Mouse (Mus musculus): ENCODE data around the gene Cntn3. TPM values are rescaled to one million over a fixed set of nuclear protein-coding genes. Genes with fewer than 3 reads are reported as not detected.

Gene Cntn3
- polyA plus RNA-seq, 1 experiment: not detected

DNA sequence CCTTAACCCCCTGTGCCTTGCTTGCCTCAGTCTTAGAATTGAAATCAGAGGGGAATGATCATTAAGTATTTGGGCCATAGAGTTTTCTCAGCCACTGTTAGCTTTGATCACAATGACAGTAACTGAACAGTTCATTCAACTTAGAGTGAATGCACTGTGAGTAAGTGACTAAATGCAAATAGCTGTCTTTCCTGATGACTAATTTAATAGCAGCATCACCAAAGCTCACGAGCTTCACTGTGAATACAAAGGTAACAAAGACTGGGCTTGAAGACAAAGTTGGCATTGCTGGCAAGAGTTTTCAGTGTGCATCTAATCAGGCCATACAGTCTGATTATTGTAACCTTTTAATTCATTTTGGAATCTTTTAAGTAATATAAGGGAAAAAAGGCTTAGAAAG lies 386.6 kb downstream of the Cntn3 start:
- Histone ChIP-seq H3K4me3 (ENCODE audit: low read depth, low read length) (no peak overlapping the region), H3K36me3 (ENCODE audit: control insufficient read depth, insufficient read depth, low read length) (no peaks in the 10 kb centered on the region), H3K27ac (ENCODE audit: insufficient read depth, low read depth, low read length) (no peak overlapping the region), H3K27me3 (ENCODE audit: control insufficient read depth, insufficient read depth, low read length) (no peaks in the 10 kb centered on the region), H3K4me1 (ENCODE audit: control insufficient read depth, insufficient read depth, insufficient read length, low read length) (no peaks in the 10 kb centered on the region)
- TF ChIP-seq POLR2A (IDR thresholded peaks at IDR 0.05; ENCODE audit: low read depth, low read length): no peak
- TF ChIP-seq CTCF (IDR thresholded peaks at IDR 0.05; ENCODE audit: extremely low read depth, insufficient read length, insufficient replicate concordance, low read depth, low read length): no peak
- WGBS: 60% methylated on average over 1 of the region's 1 CpGs

DNA sequence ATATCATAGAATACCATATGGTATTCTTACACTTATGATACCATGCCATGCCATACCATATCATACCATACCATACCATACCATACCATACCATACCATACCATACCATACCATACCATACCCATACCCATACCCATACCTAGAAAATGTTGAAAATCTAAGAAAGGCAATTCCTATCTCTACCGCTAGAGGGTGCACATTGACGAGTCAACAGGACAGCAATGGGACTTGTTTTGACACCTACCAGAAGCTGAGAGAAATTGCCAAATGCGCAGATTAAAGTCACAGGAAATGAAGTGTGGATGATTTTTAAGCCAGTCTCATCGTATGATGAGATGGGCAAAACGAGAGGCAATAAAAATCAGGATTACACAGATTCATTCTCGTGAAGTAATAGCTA lies 402.0 kb downstream of the Cntn3 start:
- H3K4me3 ChIP-seq (ENCODE audit: low read depth, low read length): no peak overlapping the region
- no peak for TF ChIP-seq CTCF (IDR thresholded peaks at IDR 0.05; ENCODE audit: extremely low read depth, insufficient read length, insufficient replicate concordance, low read depth, low read length)
- TF ChIP-seq POLR2A (IDR thresholded peaks at IDR 0.05; ENCODE audit: low read depth, low read length): no peak
- 45% methylated on average over 6 of the region's 6 CpGs for WGBS
- no peaks in the 10 kb centered on the region for H3K27me3 ChIP-seq (ENCODE audit: control insufficient read depth, insufficient read depth, low read length)
- H3K36me3 ChIP-seq (ENCODE audit: control insufficient read depth, insufficient read depth, low read length): no peaks in the 10 kb centered on the region
- no peaks in the 10 kb centered on the region for H3K4me1 ChIP-seq (ENCODE audit: control insufficient read depth, insufficient read depth, insufficient read length, low read length)
- H3K27ac ChIP-seq (ENCODE audit: insufficient read depth, low read depth, low read length): no peak overlapping the region

GRCm38 (mm10) chr6:102161186-102161585 lies 411.7 kb downstream of the Cntn3 start:
- no peak overlapping the region for H3K27ac ChIP-seq (ENCODE audit: insufficient read depth, low read depth, low read length)
- H3K4me1 ChIP-seq (ENCODE audit: control insufficient read depth, insufficient read depth, insufficient read length, low read length): no peaks in the 10 kb centered on the region
- no peaks in the 10 kb centered on the region for H3K27me3 ChIP-seq (ENCODE audit: control insufficient read depth, insufficient read depth, low read length)
- TF ChIP-seq CTCF (IDR thresholded peaks at IDR 0.05; ENCODE audit: extremely low read depth, insufficient read length, insufficient replicate concordance, low read depth, low read length) (no peak), POLR2A (IDR thresholded peaks at IDR 0.05; ENCODE audit: low read depth, low read length) (no peak)
- WGBS: 85% methylated on average over 3 of the region's 3 CpGs
- H3K4me3 ChIP-seq (ENCODE audit: low read depth, low read length): no peak overlapping the region
- no peaks in the 10 kb centered on the region for H3K36me3 ChIP-seq (ENCODE audit: control insufficient read depth, insufficient read depth, low read length)

DNA sequence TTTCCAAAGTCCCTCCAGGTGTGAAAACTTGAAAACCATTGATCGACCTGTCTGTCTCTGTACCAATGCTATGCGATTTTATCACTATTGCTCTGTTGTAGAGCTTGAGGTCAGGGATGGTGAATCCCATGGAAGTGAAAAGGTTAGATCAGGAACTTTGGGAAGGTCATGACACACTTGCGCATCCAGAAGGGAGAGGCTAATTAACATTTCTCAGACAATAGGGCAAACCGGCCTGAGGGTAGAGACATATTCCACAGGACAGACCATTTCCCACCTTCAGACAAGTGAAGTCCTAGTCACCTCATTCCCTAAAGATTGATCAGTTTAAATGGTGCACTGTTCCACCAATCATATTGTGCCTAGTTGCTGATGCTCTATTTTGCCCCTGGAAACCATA lies 451.2 kb downstream of the Cntn3 start:
- WGBS: 89% methylated on average over 4 of the region's 4 CpGs
- no peaks in the 10 kb centered on the region for H3K36me3 ChIP-seq (ENCODE audit: control insufficient read depth, insufficient read depth, low read length)
- no peak for TF ChIP-seq POLR2A (IDR thresholded peaks at IDR 0.05; ENCODE audit: low read depth, low read length)
- TF ChIP-seq CTCF (IDR thresholded peaks at IDR 0.05; ENCODE audit: extremely low read depth, insufficient read length, insufficient replicate concordance, low read depth, low read length): no peak
- H3K4me3 ChIP-seq (ENCODE audit: low read depth, low read length): no peak overlapping the region
- H3K4me1 ChIP-seq (ENCODE audit: control insufficient read depth, insufficient read depth, insufficient read length, low read length): no peaks in the 10 kb centered on the region
- no peaks in the 10 kb centered on the region for H3K27me3 ChIP-seq (ENCODE audit: control insufficient read depth, insufficient read depth, low read length)
- H3K27ac ChIP-seq (ENCODE audit: insufficient read depth, low read depth, low read length): no peak overlapping the region

DNA sequence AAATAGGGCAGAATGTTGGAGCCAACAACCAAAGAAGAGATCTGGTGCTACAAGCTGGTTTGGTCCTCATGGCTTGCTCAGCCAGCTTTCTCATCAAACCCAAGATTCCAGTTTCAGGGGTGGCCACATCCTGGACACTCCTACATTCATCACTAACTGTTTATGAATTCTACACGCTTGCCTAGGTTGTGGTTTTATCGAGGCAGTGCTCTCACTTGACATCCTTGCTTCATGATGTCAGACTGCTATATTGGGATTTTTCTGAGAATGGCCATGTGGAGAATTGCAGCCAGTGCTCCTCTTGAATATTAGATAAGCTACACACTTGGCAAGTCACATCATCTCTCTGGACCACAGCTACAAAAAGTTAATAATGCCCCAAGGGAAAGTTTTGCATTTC lies 452.9 kb downstream of the Cntn3 start:
- Histone ChIP-seq H3K27ac (ENCODE audit: insufficient read depth, low read depth, low read length) (no peak overlapping the region), H3K27me3 (ENCODE audit: control insufficient read depth, insufficient read depth, low read length) (no peaks in the 10 kb centered on the region), H3K4me3 (ENCODE audit: low read depth, low read length) (no peak overlapping the region), H3K36me3 (ENCODE audit: control insufficient read depth, insufficient read depth, low read length) (no peaks in the 10 kb centered on the region), H3K4me1 (ENCODE audit: control insufficient read depth, insufficient read depth, insufficient read length, low read length) (no peaks in the 10 kb centered on the region)
- WGBS: 69% methylated on average over 2 of the region's 2 CpGs
- TF ChIP-seq CTCF (IDR thresholded peaks at IDR 0.05; ENCODE audit: extremely low read depth, insufficient read length, insufficient replicate concordance, low read depth, low read length) (no peak), POLR2A (IDR thresholded peaks at IDR 0.05; ENCODE audit: low read depth, low read length) (no peak)

GRCm38 (mm10) chr6:102113629-102114028 lies 459.3 kb downstream of the Cntn3 start:
- 44% methylated on average over 2 of the region's 2 CpGs for WGBS
- H3K27me3 ChIP-seq (ENCODE audit: control insufficient read depth, insufficient read depth, low read length): no peaks in the 10 kb centered on the region
- no peaks in the 10 kb centered on the region for H3K36me3 ChIP-seq (ENCODE audit: control insufficient read depth, insufficient read depth, low read length)
- H3K4me1 ChIP-seq (ENCODE audit: control insufficient read depth, insufficient read depth, insufficient read length, low read length): no peaks in the 10 kb centered on the region
- H3K27ac ChIP-seq (ENCODE audit: insufficient read depth, low read depth, low read length): no peak overlapping the region
- no peak overlapping the region for H3K4me3 ChIP-seq (ENCODE audit: low read depth, low read length)
- TF ChIP-seq CTCF (IDR thresholded peaks at IDR 0.05; ENCODE audit: extremely low read depth, insufficient read length, insufficient replicate concordance, low read depth, low read length) (no peak), POLR2A (IDR thresholded peaks at IDR 0.05; ENCODE audit: low read depth, low read length) (no peak)
